Mouse (Mus musculus) mature B cell (primary cell): ENCODE results near the gene Abcc9.

Source experiments
- in situ Hi-C: fragments of 300-500 bp; cut with MboI; formaldehyde crosslinking; loops from 2 replicates; pipeline ENCODE4 v1.14.3; 2019

Abcc9 gene

GRCm38 (mm10) chr6:142614324-142614723 is 87.8 kb downstream of the Abcc9 start:
- in situ Hi-C loops, result no loop called here

- in situ Hi-C loops, result no loop called here
Measured at GRCm38 (mm10) chr6:142612366-142612765, 89.7 kb downstream of the Abcc9 start.

GRCm38 (mm10) chr6:142609401-142610373 is 92.4 kb downstream of the Abcc9 start:
- in situ Hi-C loops, result no loop called here

- in situ Hi-C loops, result no loop called here
Measured at GRCm38 (mm10) chr6:142607080-142607479, 95.0 kb downstream of the Abcc9 start.

- in situ Hi-C loops, result no loop called here
Measured at GRCm38 (mm10) chr6:142602772-142603171, 99.3 kb downstream of the Abcc9 start.

GRCm38 (mm10) chr6:142578831-142579230 is 123.3 kb downstream of the Abcc9 start:
- in situ Hi-C loops, result no loop called here

GRCm38 (mm10) chr6:142577801-142578200 is 124.3 kb downstream of the Abcc9 start:
- in situ Hi-C loops, result no loop called here

- in situ Hi-C loops, result no loop called here
Measured at GRCm38 (mm10) chr6:142572876-142573275, 129.2 kb downstream of the Abcc9 start.

GRCm38 (mm10) chr6:142571629-142572360 is 130.3 kb downstream of the Abcc9 start:
- in situ Hi-C loops, result no loop called here

- in situ Hi-C loops, result no loop called here
Measured at GRCm38 (mm10) chr6:142571055-142571618, 131.0 kb downstream of the Abcc9 start, which contains the start of gene Kcnj8. TSS of gene Kcnj8 (minus strand) at chr6:142571614.

GRCm38 (mm10) chr6:142570046-142570770 is 131.9 kb downstream of the Abcc9 start:
- in situ Hi-C loops, result no loop called here

GRCm38 (mm10) chr6:142568713-142569357 is 133.3 kb downstream of the Abcc9 start:
- in situ Hi-C loops, result no loop called here

GRCm38 (mm10) chr6:142567452-142567851 is 134.7 kb downstream of the Abcc9 start:
- in situ Hi-C loops, result no loop called here

- in situ Hi-C loops, result no loop called here
Measured at GRCm38 (mm10) chr6:142564746-142565145, 137.4 kb downstream of the Abcc9 start.

GRCm38 (mm10) chr6:142561151-142561550 is 141.0 kb downstream of the Abcc9 start:
- in situ Hi-C loops, result no loop called here

- in situ Hi-C loops, result no loop called here
Measured at GRCm38 (mm10) chr6:142558772-142559679, 143.1 kb downstream of the Abcc9 start.

GRCm38 (mm10) chr6:142558076-142558475 is 144.0 kb downstream of the Abcc9 start:
- in situ Hi-C loops, result no loop called here

- in situ Hi-C loops, result no loop called here
Measured at GRCm38 (mm10) chr6:142555988-142556387, 146.1 kb downstream of the Abcc9 start.

GRCm38 (mm10) chr6:142551482-142551881 is 150.6 kb downstream of the Abcc9 start:
- in situ Hi-C loops, result no loop called here

GRCm38 (mm10) chr6:142550871-142551270 is 151.2 kb downstream of the Abcc9 start:
- in situ Hi-C loops, result no loop called here
